Mouse (Mus musculus) megakaryocyte, embryonic 14.5 days (primary cell): ENCODE data around the gene Gjc1.

Source experiments
- FLI1 ChIP-seq: IDR thresholded peaks from 2 replicates; pipeline ENCODE4 v1.6.1; 2012; ENCODE audit warnings: low read length, inconsistent platforms, mixed read lengths
- GATA1 ChIP-seq: IDR thresholded peaks from 3 replicates; pipeline ENCODE4 v1.6.1; 2012; ENCODE audit warnings: mixed read lengths, low read length, inconsistent platforms, borderline replicate concordance

DNA sequence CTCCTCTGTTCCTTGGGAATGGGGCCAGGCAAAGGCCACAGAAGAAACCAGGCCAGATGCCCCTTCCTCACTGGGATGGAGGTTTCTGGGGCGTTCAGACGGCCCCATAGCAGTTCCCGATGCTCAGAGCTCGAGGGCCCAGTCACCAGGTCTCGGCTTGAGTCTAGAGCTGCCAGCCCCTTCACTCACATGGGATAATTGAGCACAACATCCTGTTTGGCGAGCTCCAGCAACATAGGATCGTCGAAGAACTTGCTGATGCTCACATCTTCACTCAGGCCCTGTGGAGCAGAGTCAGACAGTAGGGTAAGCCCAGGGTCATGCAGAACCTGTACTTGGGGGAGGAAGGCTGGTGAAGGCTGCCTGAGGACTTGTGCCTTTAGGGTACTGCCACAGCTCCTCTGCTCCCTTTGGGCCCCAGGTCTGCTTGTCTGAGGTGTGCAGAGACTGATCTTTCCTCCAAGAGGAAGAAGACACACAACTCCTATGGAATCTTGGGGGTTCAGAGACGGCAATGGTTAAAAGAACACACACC lies 19.2 kb upstream of the Gjc1 start:
- TF ChIP-seq FLI1 (no peak), GATA1 (no peak)
